Mouse (Mus musculus) kidney, adult 2 months (tissue): Measurements from ENCODE around the gene Cep162. TPM values are rescaled to one million over a fixed set of nuclear protein-coding genes. Genes with fewer than 3 reads are reported as not detected.

Source experiments
- DNase-seq: peaks from one replicate; pipeline ENCODE4 v3.0.0; 2021
- H3K27ac ChIP-seq: fragments of 200-500 bp; 2 replicates; pipeline ENCODE4 v1.5.1; 2012; ENCODE audit warnings: low read depth, low read length, control low read depth, inconsistent platforms; ENCODE audit not compliant: insufficient read depth
- H3K27me3 ChIP-seq: fragments of 200-500 bp; replicated peaks from 2 replicates; pipeline ENCODE4 v1.6.1; 2012; ENCODE audit warnings: mild to moderate bottlenecking, moderate library complexity, low read length, inconsistent platforms; ENCODE audit not compliant: control insufficient read depth, insufficient read depth
- H3K36me3 ChIP-seq: fragments of 200-500 bp; 2 replicates; pipeline ENCODE4 v1.6.1; 2012; ENCODE audit warnings: mild to moderate bottlenecking, moderate library complexity, low read length, inconsistent platforms; ENCODE audit not compliant: control insufficient read depth, insufficient read depth
- H3K4me1 ChIP-seq: fragments of 200-500 bp; 2 replicates; pipeline ENCODE4 v1.6.1; 2011; ENCODE audit warnings: low read length; ENCODE audit not compliant: control insufficient read depth, insufficient read depth
- H3K4me3 ChIP-seq: fragments of 200-500 bp; 2 replicates; pipeline ENCODE4 v1.5.1; 2011; ENCODE audit warnings: mild to moderate bottlenecking, low read depth, low read length, control low read depth; ENCODE audit not compliant: insufficient read depth
- CTCF ChIP-seq: fragments of 200-500 bp; conservative IDR thresholded peaks from 2 replicates; pipeline ENCODE4 v1.5.1; 2011; ENCODE audit warnings: low read depth, mild to moderate bottlenecking, control low read depth, low read length, moderate library complexity, mixed read lengths; ENCODE audit not compliant: insufficient read depth, insufficient read length
- POLR2A ChIP-seq: fragments of 200-500 bp; IDR thresholded peaks from one replicate; pipeline ENCODE4 v1.6.1; 2011; ENCODE audit warnings: low read depth, low read length, control low read depth
- WGBS: fragments of 180-500 bp; shearing (Covaris S2); methylation state at CpG from one replicate; pipeline ENCODE4 v1.1.7; 2018; 5-methylcytosine and 5-hydroxymethylcytosine counted together
- polyA plus RNA-seq: library from polyadenylated mRNA; depleted of rRNA; stranded (reverse); fragments of >200 nt; gene quantifications from 2 replicates; pipeline ENCODE4 v1.2.3, GENCODE M21; 2012

The Cep162 gene
- polyA plus RNA-seq, 1 experiment = 1.5 TPM

DNA sequence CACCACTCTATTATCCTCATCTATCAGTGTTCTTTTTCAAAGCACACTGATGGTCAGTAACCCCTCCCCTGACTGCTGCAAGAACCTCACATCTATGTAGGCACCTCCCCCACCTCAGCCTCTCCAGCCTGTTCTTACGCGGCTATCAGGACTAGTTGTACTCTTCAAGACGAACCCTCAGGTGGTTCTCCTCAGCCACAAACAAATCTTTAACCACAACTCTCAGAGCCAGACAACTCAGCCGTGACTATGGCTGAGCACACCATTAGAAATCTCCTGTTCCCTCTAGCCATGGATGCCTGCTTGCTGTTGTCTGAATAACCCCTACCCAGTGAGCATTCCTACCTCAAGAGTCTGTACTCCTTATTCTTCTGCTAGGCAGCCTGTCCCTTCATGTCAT lies 42.1 kb downstream of the Cep162 start:
- TF ChIP-seq POLR2A (no peak), CTCF (no peak)
- Histone ChIP-seq H3K27me3 (no peaks in the 10 kb centered on the region), H3K4me1 (no peaks in the 10 kb centered on the region), H3K36me3 (peaks cover 2% of the 10 kb centered on the region; the same call in 1 of the 2 replicates), H3K27ac (no peak overlapping the region), H3K4me3 (no peak overlapping the region)
- 38% methylated on average over 4 of the region's 4 CpGs for WGBS
- DNase-seq = peak; percentile 51

DNA sequence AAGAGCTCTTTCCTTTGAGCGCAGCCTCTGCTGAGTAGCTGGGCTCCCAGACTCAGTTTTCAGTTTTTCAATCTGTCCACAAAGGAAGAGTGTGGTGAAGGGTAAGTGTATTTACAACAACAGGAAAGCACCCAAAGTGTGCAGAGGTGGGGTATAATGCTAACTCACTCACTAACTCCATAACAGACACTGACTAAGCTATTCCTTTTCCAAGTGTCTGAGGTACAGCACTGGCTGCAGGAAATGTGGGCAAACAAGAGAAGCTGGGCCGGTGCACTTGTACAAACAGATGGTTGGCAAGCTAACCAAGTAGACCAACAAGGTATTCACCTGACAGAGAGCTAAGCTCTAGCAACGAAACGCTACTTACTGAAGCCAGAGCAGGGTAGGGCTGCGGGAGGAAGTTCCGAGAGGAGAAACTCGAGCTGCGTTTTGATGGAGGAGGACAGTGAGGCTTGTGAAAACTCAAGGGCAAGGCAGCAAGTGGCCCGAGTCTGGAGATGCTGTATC lies 44.5 kb downstream of the Cep162 start:
- TF ChIP-seq CTCF (no peak), POLR2A (no peak)
- no peak for DNase-seq
- Histone ChIP-seq H3K4me1 (no peaks in the 10 kb centered on the region), H3K36me3 (peaks cover 2% of the 10 kb centered on the region), H3K27me3 (no peaks in the 10 kb centered on the region), H3K4me3 (no peak overlapping the region), H3K27ac (no peak overlapping the region)
- WGBS = 71% methylated on average over 9 of the region's 9 CpGs

DNA sequence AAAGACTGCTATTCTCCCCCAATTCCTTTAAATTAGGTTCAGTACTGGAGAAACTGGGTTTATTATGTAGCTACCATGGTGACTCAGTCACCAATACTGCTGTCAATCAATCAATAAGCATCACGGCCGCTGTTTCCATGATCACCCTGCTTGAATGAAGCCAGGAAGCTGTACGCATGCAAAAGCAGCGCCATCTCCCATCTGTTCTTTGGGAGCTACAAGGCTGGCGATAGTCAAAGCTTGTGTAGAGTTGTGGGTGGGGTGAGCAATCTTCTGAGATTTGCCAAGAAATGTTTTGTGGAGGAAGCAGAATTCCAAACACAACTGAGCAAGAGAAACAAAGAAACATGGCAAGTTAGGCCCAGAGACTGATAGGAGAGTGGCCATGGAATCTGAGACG lies 52.9 kb downstream of the Cep162 start:
- H3K27me3 ChIP-seq = no peaks in the 10 kb centered on the region
- H3K4me1 ChIP-seq = no peaks in the 10 kb centered on the region
- no peak overlapping the region for H3K4me3 ChIP-seq
- 89% methylated on average over 6 of the region's 6 CpGs for WGBS
- no peak overlapping the region for H3K27ac ChIP-seq
- no peak for DNase-seq
- no peaks in the 10 kb centered on the region; the same call in 1 of the 2 replicates for H3K36me3 ChIP-seq
- TF ChIP-seq CTCF (no peak), POLR2A (no peak)

DNA sequence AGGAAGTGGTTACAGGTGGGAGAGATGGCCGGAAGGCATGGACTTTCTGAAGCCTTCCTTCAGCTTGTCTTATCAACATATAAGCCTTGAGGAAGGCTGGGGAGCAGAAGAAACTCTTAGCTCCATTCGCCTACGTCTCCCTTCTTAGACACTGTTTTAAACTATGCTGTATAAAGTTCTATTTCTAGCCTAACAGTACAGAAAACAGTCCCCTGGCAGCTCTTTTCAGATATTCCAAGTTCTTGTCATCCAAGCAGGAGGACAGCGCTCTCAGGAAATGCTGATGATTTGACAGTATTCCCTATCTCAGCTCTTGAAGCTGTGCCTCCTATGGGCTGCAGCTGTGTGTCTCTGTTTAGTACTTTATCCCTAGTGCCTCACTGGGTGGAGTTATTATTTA lies 54.4 kb downstream of the Cep162 start:
- H3K36me3 ChIP-seq = no peaks in the 10 kb centered on the region; the same call in 1 of the 2 replicates
- H3K27ac ChIP-seq = no peak overlapping the region
- no peaks in the 10 kb centered on the region for H3K4me1 ChIP-seq
- no peak for DNase-seq
- H3K4me3 ChIP-seq = no peak overlapping the region
- no peaks in the 10 kb centered on the region for H3K27me3 ChIP-seq
- 97% methylated on average over 4 of the region's 4 CpGs for WGBS
- TF ChIP-seq CTCF (no peak), POLR2A (no peak)

DNA sequence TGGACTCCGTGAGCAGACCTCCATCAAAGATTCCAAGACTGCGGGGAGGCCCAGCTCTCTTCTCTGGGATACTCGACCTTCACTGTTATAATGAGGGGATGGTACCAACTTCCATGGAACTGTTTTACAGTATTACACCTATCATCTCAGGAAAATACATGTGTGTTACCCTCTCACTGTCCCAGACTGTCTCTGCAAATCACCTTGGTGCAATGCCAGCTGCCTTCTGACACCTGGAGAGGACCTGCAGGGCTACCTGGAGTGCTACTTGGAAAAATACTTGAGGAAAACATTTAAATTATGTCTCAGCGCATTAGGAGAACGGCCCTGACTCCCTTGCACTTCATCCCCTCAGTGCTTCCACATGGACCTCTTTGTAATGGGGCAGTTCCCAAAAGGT lies 54.9 kb downstream of the Cep162 start:
- no peak for DNase-seq
- Histone ChIP-seq H3K27me3 (no peaks in the 10 kb centered on the region), H3K4me3 (no peak overlapping the region), H3K4me1 (no peaks in the 10 kb centered on the region), H3K36me3 (no peaks in the 10 kb centered on the region; the same call in 1 of the 2 replicates), H3K27ac (no peak overlapping the region)
- TF ChIP-seq CTCF (no peak), POLR2A (no peak)
- WGBS = 92% methylated on average over 5 of the region's 5 CpGs

DNA sequence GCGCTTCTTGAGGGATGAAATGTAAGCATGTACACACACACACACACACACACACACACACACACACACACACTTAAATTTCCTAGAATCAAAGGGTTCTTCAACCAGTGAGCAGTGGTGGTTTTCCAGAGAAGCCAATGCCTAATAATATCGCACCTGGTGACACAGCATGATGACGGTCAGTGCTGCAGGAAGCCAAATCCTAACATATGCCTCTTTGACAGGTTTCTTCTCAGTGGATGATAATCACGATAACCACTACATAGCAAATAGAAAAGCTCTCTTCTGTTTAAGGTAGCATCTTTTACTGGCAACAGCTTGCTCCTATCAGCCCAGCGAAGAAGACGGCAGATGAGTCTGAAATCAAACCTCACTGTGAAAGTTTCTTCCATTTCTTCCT lies 57.3 kb downstream of the Cep162 start:
- WGBS = 90% methylated on average over 6 of the region's 6 CpGs
- H3K4me1 ChIP-seq = no peaks in the 10 kb centered on the region
- peaks cover 5% of the 10 kb centered on the region for H3K36me3 ChIP-seq
- H3K27ac ChIP-seq = no peak overlapping the region
- DNase-seq = no peak
- no peak overlapping the region for H3K4me3 ChIP-seq
- TF ChIP-seq POLR2A (no peak), CTCF (no peak)
- no peaks in the 10 kb centered on the region for H3K27me3 ChIP-seq

DNA sequence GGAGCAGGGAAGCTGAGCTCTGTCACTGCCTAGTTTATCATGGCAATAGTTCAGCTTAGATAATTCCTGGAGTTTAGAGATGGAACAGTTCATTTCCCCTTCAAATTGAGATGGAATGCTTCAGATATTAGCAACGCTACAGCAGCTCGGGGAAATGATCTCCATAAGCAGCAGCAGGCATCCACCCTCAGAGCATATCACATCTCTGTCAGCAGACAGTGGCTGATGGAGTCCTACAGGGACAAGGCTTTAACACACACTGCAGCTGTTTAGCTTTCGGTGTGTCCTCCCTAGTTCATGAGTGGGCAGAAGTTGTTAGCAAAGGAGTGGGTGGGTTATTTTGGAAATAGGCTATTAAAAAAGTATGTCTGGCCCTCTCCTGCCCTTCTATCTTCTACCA lies 58.1 kb downstream of the Cep162 start:
- H3K27ac ChIP-seq = no peak overlapping the region
- WGBS = 77% methylated on average over 3 of the region's 3 CpGs
- no peak for DNase-seq

More for the DNA sequence above, 58.1 kb downstream of the Cep162 start:
- no peaks in the 10 kb centered on the region for H3K27me3 ChIP-seq
- H3K4me1 ChIP-seq = no peaks in the 10 kb centered on the region
- TF ChIP-seq POLR2A (no peak), CTCF (no peak)
- H3K36me3 ChIP-seq = peaks cover 9% of the 10 kb centered on the region
- H3K4me3 ChIP-seq = no peak overlapping the region
